Mouse (Mus musculus) heart, postnatal 0 days (tissue): Measurements from ENCODE around the gene Dusp13.

Experiments used
- CTCF ChIP-seq: IDR thresholded peaks from 2 replicates; pipeline ENCODE4 v1.5.1; 2016; ENCODE audit warnings: antibody characterized with exemption, control low read depth, low read depth
- EP300 ChIP-seq: IDR thresholded peaks from 2 replicates; pipeline ENCODE4 v1.6.1; 2016; ENCODE audit warnings: antibody characterized with exemption, low read depth

GRCm38 (mm10) chr14:21702691-21703090, 48.3 kb downstream of the Dusp13 start:
- no peak for TF ChIP-seq EP300
- no peak for TF ChIP-seq CTCF
